Mouse (Mus musculus) kidney, embryonic 16.5 days (tissue): ENCODE data around the gene Fkbp5. TPM values are rescaled to one million over a fixed set of nuclear protein-coding genes. Genes with fewer than 3 reads are reported as not detected.
"Not testable (repeated sequence)": the region's sequence is repeated elsewhere in the genome, so short reads cannot be mapped to it uniquely, and the experiment has no call there.

Experiments
- ATAC-seq: fragments of 200-750 bp; cut with Nextera tagmentation; 2 replicates; pipeline ENCODE4 v1.8.0; 2017; ENCODE audit warnings: moderate TSS enrichment; ENCODE audit not compliant: low FRiP score, low TSS enrichment
- H3K27ac ChIP-seq: fragments of 300-500 bp; sonication (generic); 2 replicates; pipeline ENCODE4 v1.5.1; 2014; ENCODE audit warnings: low read length
- H3K27me3 ChIP-seq: fragments of 300-500 bp; sonication (generic); 2 replicates; pipeline ENCODE4 v1.6.1; 2014; ENCODE audit warnings: low read length, control low read depth, mixed read lengths; ENCODE audit not compliant: insufficient read depth
- H3K36me3 ChIP-seq: fragments of 300-500 bp; sonication (generic); 2 replicates; pipeline ENCODE4 v1.6.1; 2014; ENCODE audit warnings: low read length, control low read depth, mixed read lengths; ENCODE audit not compliant: insufficient read depth
- H3K4me1 ChIP-seq: fragments of 300-500 bp; sonication (generic); 2 replicates; pipeline ENCODE4 v1.6.1; 2014; ENCODE audit warnings: low read length, control low read depth, mixed read lengths; ENCODE audit not compliant: insufficient read depth
- H3K4me2 ChIP-seq: fragments of 300-500 bp; sonication (generic); replicated peaks from 2 replicates; pipeline ENCODE4 v1.6.1; 2014; ENCODE audit warnings: low read depth, low read length
- H3K4me3 ChIP-seq: fragments of 300-500 bp; sonication (generic); 2 replicates; pipeline ENCODE4 v1.5.1; 2014; ENCODE audit warnings: mild to moderate bottlenecking, low read length
- H3K9ac ChIP-seq: fragments of 300-500 bp; sonication (generic); replicated peaks from 2 replicates; pipeline ENCODE4 v1.6.1; 2014; ENCODE audit warnings: low read length
- H3K9me3 ChIP-seq: fragments of 300-500 bp; sonication (generic); 2 replicates; pipeline ENCODE4 v1.6.1; 2016; ENCODE audit warnings: low read length, control low read depth
- WGBS: fragments of 180-500 bp; shearing (Covaris S2); extraction: QIAGEN DNeasy Blood & Tissue Kit; methylation state at CpG from one replicate; pipeline ENCODE4 v1.1.7; 2014; 5-methylcytosine and 5-hydroxymethylcytosine counted together
- polyA plus RNA-seq: library from polyadenylated mRNA; unstranded; fragments of >200 nt; fragmentation: Nextera tagmentation; extraction: Ambion mirVana; gene quantifications from 2 replicates; pipeline ENCODE4 v1.2.1, GENCODE M21; 2015

Gene Fkbp5
- polyA plus RNA-seq, 1 experiment from 2014 or later: 35.5 TPM

- Histone ChIP-seq H3K9ac (peak overlapping the region; percentile 58), H3K36me3 (no peaks in the 10 kb centered on the region)
Measured at GRCm38 (mm10) chr17:28362653-28363292, 154.6 kb downstream of the Fkbp5 start.

GRCm38 (mm10) chr17:28361921-28362652 is 155.2 kb downstream of the Fkbp5 start:
- H3K4me2 ChIP-seq: peak overlapping the region; percentile 60
- 40% methylated on average over 11 of the region's 11 CpGs for WGBS
- peak overlapping the region; percentile 58 for H3K9ac ChIP-seq
- peak overlapping the region; percentile 42 for H3K4me3 ChIP-seq
- no peak for ATAC-seq
- H3K36me3 ChIP-seq: no peaks in the 10 kb centered on the region
- H3K4me1 ChIP-seq: peaks cover 28% of the 10 kb centered on the region
- H3K9me3 ChIP-seq: no peaks in the 10 kb centered on the region
- H3K27me3 ChIP-seq: peaks cover 28% of the 10 kb centered on the region
- no peak overlapping the region for H3K27ac ChIP-seq

More at GRCm38 (mm10) chr17:28362653-28363292, 154.6 kb downstream of the Fkbp5 start:
- ATAC-seq: no peak
- peaks cover 28% of the 10 kb centered on the region for H3K4me1 ChIP-seq
- H3K27me3 ChIP-seq: peaks cover 28% of the 10 kb centered on the region
- peak overlapping the region; percentile 60 for H3K4me2 ChIP-seq
- peak overlapping the region; percentile 42 for H3K4me3 ChIP-seq
- H3K9me3 ChIP-seq: no peaks in the 10 kb centered on the region
- no peak overlapping the region for H3K27ac ChIP-seq
- WGBS: 3% methylated on average over 25 of the region's 25 CpGs

- H3K4me1 ChIP-seq: peaks cover 28% of the 10 kb centered on the region
- H3K9me3 ChIP-seq: no peaks in the 10 kb centered on the region
- WGBS: 73% methylated on average over 9 of the region's 9 CpGs
- no peak overlapping the region for H3K27ac ChIP-seq
- H3K9ac ChIP-seq: no peak overlapping the region
- H3K4me2 ChIP-seq: no peak overlapping the region
- ATAC-seq: no peak
- H3K36me3 ChIP-seq: no peaks in the 10 kb centered on the region
- H3K4me3 ChIP-seq: no peak overlapping the region
- H3K27me3 ChIP-seq: peaks cover 28% of the 10 kb centered on the region
Measured at GRCm38 (mm10) chr17:28360531-28361277, 156.6 kb downstream of the Fkbp5 start.

- Histone ChIP-seq H3K4me2 (0 out of 2 replicates have a peak overlapping the region, but pooled peaks have one; percentile 11), H3K4me1 (peaks cover 17% of the 10 kb centered on the region), H3K27me3 (peaks cover 10% of the 10 kb centered on the region)
- H3K9ac ChIP-seq, H3K36me3 ChIP-seq, H3K9me3 ChIP-seq, H3K4me3 ChIP-seq, H3K27ac ChIP-seq: not testable (repeated sequence)
- ATAC-seq: peak; percentile 21; the same call in 1 of the 2 replicates
- 19% methylated on average over 22 of the region's 24 CpGs for WGBS
Measured at GRCm38 (mm10) chr17:28358576-28359261, 158.6 kb downstream of the Fkbp5 start.

- no peak overlapping the region for H3K27ac ChIP-seq
- no peak for ATAC-seq
Measured at GRCm38 (mm10) chr17:28355871-28356270, 161.5 kb downstream of the Fkbp5 start.

GRCm38 (mm10) chr17:28352018-28352417 is 165.3 kb downstream of the Fkbp5 start:
- Histone ChIP-seq H3K9me3 (no peaks in the 10 kb centered on the region), H3K9ac (peak overlapping the region; percentile 94), H3K4me2 (peak overlapping the region; percentile 96), H3K27me3 (no peaks in the 10 kb centered on the region), H3K4me1 (peaks cover 37% of the 10 kb centered on the region), H3K27ac (peak overlapping the region; percentile 99), H3K36me3 (no peaks in the 10 kb centered on the region), H3K4me3 (peak overlapping the region; percentile 88; the same call in 1 of the 2 replicates)
- ATAC-seq: no peak
- 15% methylated on average over 11 of the region's 11 CpGs for WGBS

More at GRCm38 (mm10) chr17:28355871-28356270, 161.5 kb downstream of the Fkbp5 start:
- H3K27me3 ChIP-seq: no peaks in the 10 kb centered on the region; the same call in 1 of the 2 replicates
- H3K4me3 ChIP-seq: no peak overlapping the region
- H3K4me1 ChIP-seq: peaks cover 10% of the 10 kb centered on the region
- 78% methylated on average over 12 of the region's 12 CpGs for WGBS
- no peaks in the 10 kb centered on the region for H3K36me3 ChIP-seq
- H3K9me3 ChIP-seq: no peaks in the 10 kb centered on the region
- no peak overlapping the region for H3K4me2 ChIP-seq
- H3K9ac ChIP-seq: no peak overlapping the region

- WGBS: 1% methylated on average over 29 of the region's 29 CpGs
- Histone ChIP-seq H3K27ac (peak overlapping the region; percentile 99), H3K4me2 (peak overlapping the region; percentile 96), H3K4me3 (peak overlapping the region; percentile 88), H3K9ac (peak overlapping the region; percentile 94), H3K9me3 (no peaks in the 10 kb centered on the region), H3K27me3 (no peaks in the 10 kb centered on the region), H3K4me1 (peaks cover 43% of the 10 kb centered on the region), H3K36me3 (no peaks in the 10 kb centered on the region)
- no peak for ATAC-seq
Measured at GRCm38 (mm10) chr17:28351353-28351890, 165.9 kb downstream of the Fkbp5 start.

- Histone ChIP-seq H3K27ac (peak within 1 kb of the TSS; percentile 99), H3K9ac (peak within 1 kb of the TSS; percentile 94), H3K4me1 (peaks cover 50% of the 10 kb centered on the region), H3K36me3 (no peaks in the 10 kb centered on the region), H3K4me2 (peak within 1 kb of the TSS; percentile 96), H3K9me3 (no peaks in the 10 kb centered on the region), H3K4me3 (peak within 1 kb of the TSS; percentile 88), H3K27me3 (no peaks in the 10 kb centered on the region; the same call in 1 of the 2 replicates)
- peak; percentile 90 for ATAC-seq
- WGBS: 0% methylated on average over 53 of the region's 73 CpGs
Measured at GRCm38 (mm10) chr17:28350466-28351352, 166.6 kb downstream of the Fkbp5 start, which contains the start of gene Tead3. TSS of gene Tead3 (minus strand) at chr17:28350817.
